Mouse (Mus musculus): ENCODE measurements around the gene Gm9821. TPM values are rescaled to one million over a fixed set of nuclear protein-coding genes. Genes with fewer than 3 reads are reported as not detected.

Gm9821 gene
- total and polyA plus RNA-seq, 3 experiments: 1.2 to 22.7 TPM; not detected in 1

DNA sequence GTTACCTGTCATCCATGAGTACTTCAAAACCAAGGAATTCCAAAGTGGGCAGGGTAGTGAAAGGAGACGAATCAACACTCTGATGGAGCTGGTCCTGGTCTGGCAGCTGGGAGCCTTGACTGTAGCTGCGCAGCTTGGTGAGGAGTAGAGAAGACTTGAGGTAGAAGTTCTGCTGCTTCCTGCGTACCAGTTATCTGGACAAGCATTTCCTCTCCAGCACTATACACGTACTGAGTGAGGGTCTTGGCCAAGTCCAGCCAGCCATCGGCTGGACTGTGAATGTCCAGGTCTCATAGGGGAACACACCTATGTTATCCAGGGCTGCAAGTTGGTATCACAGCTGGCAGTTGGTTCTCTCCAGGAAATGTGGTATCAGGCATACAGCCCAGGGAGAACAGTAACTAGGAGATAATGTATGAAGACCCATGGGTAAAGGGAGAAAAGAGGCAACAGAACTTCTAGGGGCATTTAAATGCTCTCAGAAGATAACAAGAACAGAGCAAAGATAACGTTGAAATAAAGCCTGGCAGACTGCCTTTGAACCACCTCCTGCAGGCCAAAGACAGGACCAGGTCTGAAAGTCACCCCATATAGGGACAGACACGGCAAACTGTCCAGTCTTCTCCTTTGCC, 29.0 kb upstream of the Gm9821 start:
- Histone ChIP-seq H3K79me2 (ENCODE audit: control insufficient read depth, insufficient read depth, low read length, poor library complexity) (peaks cover 2% of the 10 kb centered on the region; the same call in 1 of the 2 replicates), H3K4me1 (ENCODE audit: control insufficient read depth in 1 of 2, insufficient read depth in 2 of 2, low read length in 2 of 2) (peaks cover 42 to 56% of the 10 kb centered on the region in 2 experiments), H3K27me3 (ENCODE audit: control insufficient read depth in 1 of 2, insufficient read depth in 2 of 2, low read length in 2 of 2) (no peaks in the 10 kb centered on the region), H3K9ac (ENCODE audit: control insufficient read depth, low read depth, low read length, poor library complexity, severe bottlenecking) (peak overlapping the region; percentile 40), H3K4me3 (ENCODE audit: control insufficient read depth in 1 of 2, insufficient read depth in 1 of 2, low read depth in 2 of 2, low read length in 2 of 2) (0 out of 4 replicates have a peak overlapping the region, but pooled peaks of 1 of the 2 experiments have one; percentile 7), H3K27ac (ENCODE audit: control insufficient read depth, low read depth, low read length) (peak overlapping the region; percentile 72), H3K36me3 (ENCODE audit: control insufficient read depth in 1 of 2, insufficient read depth in 2 of 2, low read length in 2 of 2) (peaks cover 4 to 49% of the 10 kb centered on the region in 2 experiments), H3K9me3 (replicated peaks; ENCODE audit: insufficient read depth, low read length) (no peaks in the 10 kb centered on the region)
- peak; percentile 79 for DNase-seq (ENCODE audit: low read depth, low spot score)
- peak; percentile 84 for TF ChIP-seq MYB (IDR thresholded peaks at IDR 0.05; ENCODE audit: low read depth, low read length)
- no peak for TF ChIP-seq KAT2A (conservative IDR thresholded peaks at IDR 0.05; ENCODE audit: low read depth, low read length)
- peak; percentile 73 for TF ChIP-seq TAL1 (IDR thresholded peaks at IDR 0.05; ENCODE audit: low read length)
- peak; percentile 99 for TF ChIP-seq GATA1 (IDR thresholded peaks at IDR 0.05; ENCODE audit: low read depth, low read length)
- peak; percentile 31; the same call in 1 of the 2 replicates for TF ChIP-seq HCFC1 (IDR thresholded peaks at IDR 0.05; ENCODE audit: low read depth, low read length)
- peak; percentile 17; the same call in 1 of the 2 replicates for TF ChIP-seq NRF1 (IDR thresholded peaks at IDR 0.05; ENCODE audit: insufficient read depth, low read depth, low read length, poor library complexity, severe bottlenecking)
- no peak for TF ChIP-seq RAD21 (IDR thresholded peaks at IDR 0.05; ENCODE audit: low read depth, low read length)
- TF ChIP-seq MYC (IDR thresholded peaks at IDR 0.05; ENCODE audit: low read depth, low read length): 0 out of 2 replicates have a peak, but pooled peaks have one; percentile 51
- TF ChIP-seq MEF2A (IDR thresholded peaks at IDR 0.05; ENCODE audit: extremely low read depth, insufficient replicate concordance, low read depth, low read length, poor library complexity, severe bottlenecking): no peak
- TF ChIP-seq TCF12 (IDR thresholded peaks at IDR 0.05; ENCODE audit: low read depth, low read length): peak; percentile 99
- 0 out of 2 replicates have a peak, but pooled peaks have one; percentile 24 for TF ChIP-seq MAX (IDR thresholded peaks at IDR 0.05; ENCODE audit: low read length)
- no peak for TF ChIP-seq TBP (IDR thresholded peaks at IDR 0.05; ENCODE audit: low read depth, low read length)
- peak; percentile 92 for TF ChIP-seq ETS1 (IDR thresholded peaks at IDR 0.05; ENCODE audit: low read depth, low read length)
- peak; percentile 50; the same call in 1 of the 2 replicates for TF ChIP-seq POLR2AphosphoS2 (IDR thresholded peaks at IDR 0.05; ENCODE audit: low read length)
- TF ChIP-seq E2F4 (IDR thresholded peaks at IDR 0.05; ENCODE audit: borderline replicate concordance, low read depth, low read length): no peak
- no peak for TF ChIP-seq ZKSCAN1 (IDR thresholded peaks at IDR 0.05; ENCODE audit: low read depth, low read length)
- TF ChIP-seq UBTF (IDR thresholded peaks at IDR 0.05; ENCODE audit: borderline replicate concordance, insufficient read depth, low read depth, low read length): no peak
- TF ChIP-seq ZNF384 (IDR thresholded peaks at IDR 0.05; ENCODE audit: low read depth, low read length): no peak
- TF ChIP-seq POLR2AphosphoS5 (IDR thresholded peaks at IDR 0.05; ENCODE audit: borderline replicate concordance, low read depth, low read length): no peak
- TF ChIP-seq SIN3A (IDR thresholded peaks at IDR 0.05; ENCODE audit: low read length): peak; percentile 93
- TF ChIP-seq GABPA (IDR thresholded peaks at IDR 0.05; ENCODE audit: low read depth, low read length): no peak
- TF ChIP-seq MAZ (IDR thresholded peaks at IDR 0.05; ENCODE audit: low read depth, low read length): peak; percentile 17; the same call in 1 of the 2 replicates
- TF ChIP-seq USF2 (IDR thresholded peaks at IDR 0.05; ENCODE audit: borderline replicate concordance in 1 of 2, insufficient read depth in 1 of 2, low read depth in 1 of 2, low read length in 2 of 2): no peak
- no peak for TF ChIP-seq USF1 (IDR thresholded peaks at IDR 0.05; ENCODE audit: low read depth, low read length)
- 0 out of 2 replicates have a peak, but pooled peaks have one; percentile 10 for TF ChIP-seq JUND (IDR thresholded peaks at IDR 0.05; ENCODE audit: low read depth, low read length)
- TF ChIP-seq EP300 (IDR thresholded peaks at IDR 0.05; ENCODE audit: low read depth in 1 of 2, low read length in 2 of 2): peak; percentile 99
- TF ChIP-seq SMC3 (IDR thresholded peaks at IDR 0.05; ENCODE audit: low read depth, low read length): no peak
- no peak; a peak in 1 of 4 replicates for TF ChIP-seq POLR2A (IDR thresholded peaks at IDR 0.05; ENCODE audit: control insufficient read depth in 1 of 2, insufficient read depth in 1 of 2, low read depth in 1 of 2, low read length in 2 of 2, poor library complexity in 1 of 2)
- TF ChIP-seq NELFE (IDR thresholded peaks at IDR 0.05; ENCODE audit: low read depth, low read length): peak; percentile 11; the same call in 1 of the 2 replicates
- TF ChIP-seq RCOR1 (IDR thresholded peaks at IDR 0.05; ENCODE audit: low read depth, low read length): peak; percentile 84
- TF ChIP-seq CHD1 (IDR thresholded peaks at IDR 0.05; ENCODE audit: low read depth, low read length): 0 out of 2 replicates have a peak, but pooled peaks have one; percentile 40
- TF ChIP-seq CTCF (IDR thresholded peaks at IDR 0.05 in 2 of 3, conservative IDR thresholded peaks at IDR 0.05 in 1 of 3; ENCODE audit: control insufficient read depth in 1 of 3, insufficient read depth in 1 of 3, low read depth in 2 of 3, low read length in 3 of 3, poor library complexity in 1 of 3, severe bottlenecking in 1 of 3): no peak
- TF ChIP-seq CHD2 (IDR thresholded peaks at IDR 0.05; ENCODE audit: low read length): no peak
- 0 out of 2 replicates have a peak, but pooled peaks have one; percentile 18 for TF ChIP-seq ZMIZ1 (IDR thresholded peaks at IDR 0.05; ENCODE audit: low read depth, low read length)
- peak; percentile 42; the same call in 1 of the 2 replicates for TF ChIP-seq MAFK (IDR thresholded peaks at IDR 0.05; ENCODE audit: borderline replicate concordance, low read depth, low read length)

Measured in MEL (cell line).